Mouse (Mus musculus) gastrocnemius, postnatal 36 days (tissue): ENCODE measurements at regions not wholly inside any gene's neighbourhood (a gene's known extent, or its start where the extent isn't known, plus 50 kb on each side); places are given as distances from the start of the nearest gene placed in this dataset.
"Not testable (repeated sequence)": the region's sequence is repeated elsewhere in the genome, so short reads cannot be mapped to it uniquely, and the experiment has no call there.

Experiments used
- DNase-seq, 2 experiments: peaks; one replicate each; pipeline ENCODE4 v3.0.0; 2022
- intact Hi-C: fragments of 180-260 bp; cut with DNase I; formaldehyde crosslinking; loops from one replicate; pipeline ENCODE4 v1.15.1; 2025

- no peak for DNase-seq
- intact Hi-C loops = no loop called here
Measured at GRCm38 (mm10) chr16:29742497-29743230, 163.5 kb downstream of the Opa1 start.

GRCm38 (mm10) chr16:29745486-29745885 is 166.4 kb downstream of the Opa1 start:
- peak; percentile 50 to 62 for DNase-seq
- intact Hi-C loops = no loop called here

- intact Hi-C loops = no loop called here
- DNase-seq = no peak
Measured at GRCm38 (mm10) chr16:29746245-29746644, 167.1 kb downstream of the Opa1 start.

- intact Hi-C loops = no loop called here
- DNase-seq = no peak
Measured at GRCm38 (mm10) chr16:29749167-29749566, 170.0 kb downstream of the Opa1 start.

GRCm38 (mm10) chr16:29754579-29755199 is 175.6 kb downstream of the Opa1 start:
- no peak for DNase-seq
- intact Hi-C loops = no loop called here

- no peak for DNase-seq
- intact Hi-C loops = no loop called here
Measured at GRCm38 (mm10) chr16:29758246-29758645, 179.1 kb downstream of the Opa1 start.

GRCm38 (mm10) chr16:29759416-29759815 is 180.3 kb downstream of the Opa1 start:
- intact Hi-C loops = no loop called here
- DNase-seq = no peak

GRCm38 (mm10) chr16:29760627-29761026 is 181.5 kb downstream of the Opa1 start:
- no peak for DNase-seq
- intact Hi-C loops = no loop called here

- DNase-seq = peak; percentile 73 to 76
- intact Hi-C loops = no loop called here
Measured at GRCm38 (mm10) chr16:29761779-29762277, 182.7 kb downstream of the Opa1 start.

- intact Hi-C loops = no loop called here
Measured at GRCm38 (mm10) chr16:29764376-29764775, 185.2 kb downstream of the Opa1 start.

GRCm38 (mm10) chr16:29765801-29766200 is 186.7 kb downstream of the Opa1 start:
- DNase-seq, intact Hi-C loops: not testable (repeated sequence)

More at GRCm38 (mm10) chr16:29764376-29764775, 185.2 kb downstream of the Opa1 start:
- no peak for DNase-seq

GRCm38 (mm10) chr16:29771320-29771719 is 192.2 kb downstream of the Opa1 start:
- DNase-seq = no peak
- intact Hi-C loops = no loop called here

- intact Hi-C loops = no loop called here
- DNase-seq = no peak
Measured at GRCm38 (mm10) chr16:29771728-29772608, 192.8 kb downstream of the Opa1 start.

GRCm38 (mm10) chr16:29772609-29772988 is 193.5 kb downstream of the Opa1 start:
- intact Hi-C loops = no loop called here
- no peak for DNase-seq

- intact Hi-C loops = no loop called here
- no peak for DNase-seq
Measured at GRCm38 (mm10) chr16:29773056-29773455, 193.9 kb downstream of the Opa1 start.

- intact Hi-C loops = no loop called here
- no peak for DNase-seq
Measured at GRCm38 (mm10) chr16:29774949-29775348, 195.8 kb downstream of the Opa1 start.

- intact Hi-C loops = no loop called here
- no peak for DNase-seq
Measured at GRCm38 (mm10) chr16:29775879-29776278, 196.7 kb downstream of the Opa1 start.

- DNase-seq = peak; percentile 38 to 50
- intact Hi-C loops = no loop called here
Measured at GRCm38 (mm10) chr16:29782441-29782840, 203.3 kb downstream of the Opa1 start.

- no peak for DNase-seq
- intact Hi-C loops = no loop called here
Measured at GRCm38 (mm10) chr16:29785114-29785513, 206.0 kb downstream of the Opa1 start.

- intact Hi-C loops = no loop called here
- no peak for DNase-seq
Measured at GRCm38 (mm10) chr16:29786540-29786939, 207.4 kb downstream of the Opa1 start.
